ENCODE assay signal across 22 mouse cellular contexts in the genomic region with DNA sequence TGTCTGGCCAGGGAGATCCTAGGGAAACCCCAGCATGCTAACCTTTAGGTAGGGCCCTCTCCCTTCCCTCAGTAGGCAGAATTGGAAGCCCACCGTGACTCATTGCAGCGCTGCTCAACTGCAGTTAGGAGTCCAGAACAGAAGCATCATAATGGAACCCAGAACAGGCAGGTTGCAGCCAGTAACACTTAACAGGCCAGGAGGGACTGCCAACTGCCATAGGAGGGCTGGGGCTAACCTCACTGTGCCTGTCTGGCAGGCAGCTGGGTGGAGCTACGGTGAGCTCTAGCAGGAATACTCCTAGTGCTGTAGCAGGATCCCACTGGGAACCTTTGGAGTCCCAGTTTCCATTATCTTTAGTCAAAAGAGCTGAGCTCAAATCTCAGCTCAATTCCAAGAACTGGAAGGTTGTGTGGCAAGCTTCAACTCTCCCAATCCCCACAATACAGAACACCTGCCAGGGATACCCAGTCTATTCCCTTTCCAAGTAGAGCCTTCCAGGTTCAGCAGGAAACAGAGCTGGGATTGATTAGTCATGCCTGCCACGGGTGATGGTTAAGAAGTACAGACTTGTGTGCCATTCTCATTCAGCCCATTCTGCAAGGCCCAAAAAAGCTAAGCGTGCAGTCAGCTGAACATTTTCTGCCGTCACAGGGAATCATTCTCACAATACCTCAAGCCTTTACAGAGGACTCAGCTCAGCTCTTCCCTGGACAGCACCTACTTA. TPM values are rescaled to one million over a fixed set of nuclear protein-coding genes. Genes with fewer than 3 reads are reported as not detected.
A peak's percentile ranks its signal among the peaks of the same experiment; 100 is the strongest.
DNase-seq lines count a peak whose midpoint lies in the region; ATAC-seq and TF ChIP-seq lines count a peak whose summit lies in the region.
"Had no signal": no experiment of that assay in that cellular context is flagged by ENCODE, and none has a peak within 500 bp of the region (broad histone marks: within the 10 kb centered on the region; RNA-seq: fewer than 3 reads in every experiment).

No protein-coding gene starts in this region.

- TF ChIP-seq CTCF in olfactory bulb, adult 2 months (IDR thresholded peaks at IDR 0.05; ENCODE audit: insufficient read depth, low read depth, low read length): no peak

- H3K27ac ChIP-seq in heart, embryonic 10.5 days: peak overlapping the region; percentile 81; the same call in 1 of the 2 replicates
- peak overlapping the region; percentile 83 for H3K27ac ChIP-seq in forebrain, embryonic 14.5 days (ENCODE audit: low read depth, low read length)
- H3K27ac ChIP-seq in olfactory bulb, adult 2 months (ENCODE audit: insufficient read depth, low read depth, low read length): peak overlapping the region; percentile 24; the same call in 1 of the 2 replicates
- H3K27ac ChIP-seq: liver, embryonic 15.5 days; lung, embryonic 15.5 days; stomach, postnatal 0 days had no signal

- no peak overlapping the region for H3K4me3 ChIP-seq in heart, embryonic 10.5 days
- H3K4me3 ChIP-seq in forebrain, embryonic 14.5 days (ENCODE audit: low read depth, low read length): no peak overlapping the region
- H3K4me3 ChIP-seq in olfactory bulb, adult 2 months (ENCODE audit: insufficient read depth, low read depth, low read length): no peak overlapping the region
- H3K4me3 ChIP-seq: hindbrain, embryonic 15.5 days; liver, embryonic 15.5 days; lung, embryonic 15.5 days had no signal

- no peak for TF ChIP-seq POLR2A in olfactory bulb, adult 2 months (IDR thresholded peaks at IDR 0.05; ENCODE audit: insufficient read depth, low read depth, low read length)

- H3K36me3 ChIP-seq in heart, embryonic 10.5 days: no peaks in the 10 kb centered on the region
- no peaks in the 10 kb centered on the region for H3K36me3 ChIP-seq in forebrain, embryonic 14.5 days (ENCODE audit: control insufficient read depth, insufficient read depth, low read length)
- H3K36me3 ChIP-seq: hindbrain, embryonic 15.5 days; liver, embryonic 15.5 days; lung, embryonic 15.5 days had no signal

- 88% methylated on average over 6 of the region's 6 CpGs for WGBS in heart, embryonic 10.5 days
- 76% methylated on average over 6 of the region's 6 CpGs for whole genome bisulfite sequencing in forebrain, embryonic 14.5 days
- 82% methylated on average over 6 of the region's 6 CpGs for WGBS in olfactory bulb, adult 2 months

- no peak overlapping the region for H3K4me2 ChIP-seq in forebrain, embryonic 14.5 days (ENCODE audit: low read length)
- H3K4me2 ChIP-seq: hindbrain, embryonic 15.5 days; liver, embryonic 15.5 days; lung, embryonic 15.5 days had no signal

- no peaks in the 10 kb centered on the region for H3K9me3 ChIP-seq in heart, embryonic 10.5 days
- H3K9me3 ChIP-seq in forebrain, embryonic 14.5 days (replicated peaks; ENCODE audit: control insufficient read depth, low read length): no peaks in the 10 kb centered on the region
- H3K9me3 ChIP-seq: hindbrain, embryonic 15.5 days; liver, embryonic 15.5 days; lung, embryonic 15.5 days had no signal

- no peak for ATAC-seq in forebrain, embryonic 14.5 days
- ATAC-seq: intestine, embryonic 16.5 days had no signal

- peaks cover 88% of the 10 kb centered on the region for H3K27me3 ChIP-seq in heart, embryonic 10.5 days (ENCODE audit: insufficient read depth, poor library complexity, severe bottlenecking)
- H3K27me3 ChIP-seq in forebrain, embryonic 14.5 days (replicated peaks; ENCODE audit: control insufficient read depth, insufficient read depth, low read length): no peaks in the 10 kb centered on the region
- H3K27me3 ChIP-seq: hindbrain, embryonic 15.5 days had no signal

- DNase-seq in heart, embryonic 10.5 days (ENCODE audit: low spot score): no peak
- DNase-seq in heart, adult 8-10 months (ENCODE audit: low spot score): no peak
- peak; percentile 2 for DNase-seq in retina, embryonic 14.5 days (ENCODE audit: low spot score)
- no peak for DNase-seq in retina, postnatal 1 day
- no peak for DNase-seq in forebrain, embryonic 14.5 days (ENCODE audit: low spot score)
- DNase-seq in right cerebral cortex, postnatal 4 days: no peak
- no peak for DNase-seq in ovary, postnatal 36 days (ENCODE audit: low spot score)
- DNase-seq: adrenal gland, postnatal 14 days; cerebellum, adult 9-10 months; heart, postnatal 4 days; kidney, adult 9 months; kidney, postnatal 14 days; liver; lung, postnatal 4 days; thymus, adult 2 months had no signal

- peaks cover 50% of the 10 kb centered on the region for H3K4me1 ChIP-seq in heart, embryonic 10.5 days
- H3K4me1 ChIP-seq in forebrain, embryonic 14.5 days (ENCODE audit: control insufficient read depth, insufficient read depth, low read length): peaks cover 56% of the 10 kb centered on the region
- peaks cover 84% of the 10 kb centered on the region for H3K4me1 ChIP-seq in olfactory bulb, adult 2 months (ENCODE audit: control insufficient read depth, insufficient read depth, low read length)

- peak overlapping the region; percentile 25; the same call in 1 of the 2 replicates for H3K9ac ChIP-seq in forebrain, embryonic 14.5 days (ENCODE audit: low read length)
- H3K9ac ChIP-seq: hindbrain, embryonic 15.5 days; liver, embryonic 15.5 days; lung, embryonic 15.5 days had no signal

RNA-seq across cellular contexts. Expression of a gene that starts 46.6 kb away (rescaled TPM):
- polyA plus RNA-seq in heart, embryonic 10.5 days (2016; fragmentation: Nextera tagmentation; extraction: Ambion mirVana): 0.53 and 1.0 TPM in 2 replicates
- 1 to 10 TPM in 3 of 4 experiments, under 1 TPM in 1; 0.92 to 2.0 (median 1.4) TPM for total RNA-seq in heart, adult 8-10 months (2022)
- polyA plus RNA-seq in forebrain, embryonic 14.5 days (2014; fragmentation: Nextera tagmentation; extraction: Ambion mirVana): 9.5 and 12.2 TPM in 2 replicates
- polyA plus RNA-seq in olfactory bulb, adult 2 months (2012; ENCODE audit: insufficient read depth, insufficient read length, low replicate concordance, missing spikeins): not detected in 2 replicates
- total RNA-seq: megakaryocyte-erythroid progenitor cell, adult 5-6 weeks had no signal

RNA-seq across cellular contexts. Expression of a gene that starts 54.0 kb away (rescaled TPM):
- 198 and 212 TPM in 2 replicates for polyA plus RNA-seq in heart, embryonic 10.5 days (2016; fragmentation: Nextera tagmentation; extraction: Ambion mirVana)
- total RNA-seq in heart, adult 8-10 months (2022): 10 to 100 TPM; 62.2 to 71.6 (median 68.0) TPM
- polyA plus RNA-seq in forebrain, embryonic 14.5 days (2014; fragmentation: Nextera tagmentation; extraction: Ambion mirVana): 262 TPM in 2 replicates
- not detected in 2 replicates for polyA plus RNA-seq in olfactory bulb, adult 2 months (2012; ENCODE audit: insufficient read depth, insufficient read length, low replicate concordance, missing spikeins)

Comparison
In these comparisons a context has a peak if more than half of its experiments do, and no peak if none do; other contexts are left out.
1. H3K27ac ChIP-seq: peak in every context shown above with its lines; median percentile 83 in forebrain, embryonic 14.5 days; 81 in heart, embryonic 10.5 days; 24 in olfactory bulb, adult 2 months.